Mouse (Mus musculus) Patski (cell line): Measurements from ENCODE around the gene Ddx1. TPM values are rescaled to one million over a fixed set of nuclear protein-coding genes. Genes with fewer than 3 reads are reported as not detected.
A peak's percentile ranks its signal among the peaks of the same experiment; 100 is the strongest.

Experiments
- ATAC-seq: fragments of 100-300 bp; one replicate; pipeline ENCODE4 v1.8.0; 2021
- CTCF ChIA-PET: fragments of 350-600 bp; sonication (Branson Sonifier 250); formaldehyde crosslinking; loops from one replicate; lab custom pipeline; 2022; ENCODE audit warnings: inconsistent platforms; lab: Charles Lee
- POLR2A ChIA-PET: fragments of 350-600 bp; sonication (Branson Sonifier 250); formaldehyde crosslinking; loops from one replicate; lab custom pipeline; 2022; ENCODE audit warnings: antibody characterized with exemption, inconsistent platforms; lab: Charles Lee
- DNase-seq: peaks from one replicate; pipeline ENCODE4 v3.0.0-alpha.2; 2011; ENCODE audit warnings: low read depth, low spot score
- H3K27me3 ChIP-seq: fragments of 371-371 bp; one replicate; pipeline ENCODE4 v1.5.1; 2021
- CTCF ChIP-seq: fragments of 100-300 bp; IDR thresholded peaks from one replicate; pipeline ENCODE4 v1.5.1; 2021
- in situ Hi-C: fragments of 300-500 bp; cut with MboI; formaldehyde crosslinking; loops from 3 replicates; pipeline ENCODE4 v1.11.1; 2018; ENCODE audit warnings: low pct_unique_long_range_greater_than_20kb, mixed read lengths
- polyA plus RNA-seq: library from polyadenylated mRNA; unstranded; gene quantifications from one replicate; pipeline ENCODE4 v1.2.3, GENCODE M21; 2021

Ddx1 gene
- polyA plus RNA-seq, 1 experiment from 2014 or later, result 165 TPM

GRCm38 (mm10) chr12:13242453-13242852, 6.6 kb downstream of the Ddx1 start:
- CTCF ChIA-PET, result interaction anchor here (0.7 kb wide), 1 partner anchor 11 kb away, joined by 3 read pairs; no protein-coding TSS in a partner anchor
- POLR2A ChIA-PET, result no interaction called here
- ATAC-seq (no peak), DNase-seq (no peak)
- H3K27me3 ChIP-seq, result no peaks in the 10 kb centered on the region
- TF ChIP-seq CTCF, result no peak
- in situ Hi-C loops, result loop anchor here (25.0 kb wide), 1 partner anchor 1930 kb away; no protein-coding TSS in a partner anchor

GRCm38 (mm10) chr12:13218101-13218514, 30.9 kb downstream of the Ddx1 start:
- POLR2A ChIA-PET, result no interaction called here
- DNase-seq (no peak), ATAC-seq (peak; percentile 7)
- CTCF ChIA-PET, result no interaction called here
- in situ Hi-C loops, result loop anchor here (5.0 to 25.0 kb wide), 6 partner anchors 243 to 1043 kb away; no protein-coding TSS in a partner anchor
- no peak for TF ChIP-seq CTCF
- H3K27me3 ChIP-seq, result no peaks in the 10 kb centered on the region

DNA sequence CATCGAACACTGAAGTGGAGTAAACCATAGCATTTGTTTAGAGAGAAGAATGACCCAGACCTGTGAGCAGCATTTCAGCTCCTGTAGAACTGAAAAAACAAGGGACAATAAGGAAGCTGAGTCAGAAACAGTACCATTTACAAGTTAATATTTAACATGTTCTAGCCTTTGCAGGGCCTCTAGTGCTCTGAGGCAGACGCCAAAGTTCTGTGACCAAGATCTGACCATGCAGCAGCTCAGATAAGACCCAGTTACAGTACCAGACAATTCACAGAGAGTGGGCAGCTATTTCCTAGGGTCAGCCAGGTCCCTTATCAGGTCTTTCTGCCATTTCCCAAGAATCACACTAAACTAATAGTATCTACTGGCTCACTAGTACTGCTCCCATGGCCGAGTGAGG, 31.4 kb downstream of the Ddx1 start:
- ChIA-PET POLR2A (no interaction called here), CTCF (interaction anchor here (0.8 to 1.1 kb wide), 2 partner anchors 9 to 275 kb away, joined by 3 read pairs; partner anchors contain the start of gene Mycn)
- in situ Hi-C loops, result loop anchor here (5.0 to 25.0 kb wide), 6 partner anchors 243 to 1043 kb away; no protein-coding TSS in a partner anchor
- H3K27me3 ChIP-seq, result no peaks in the 10 kb centered on the region
- peak; percentile 68 for ATAC-seq
- DNase-seq, result no peak
- TF ChIP-seq CTCF, result no peak

- DNase-seq (no peak), ATAC-seq (no peak)
- no peaks in the 10 kb centered on the region for H3K27me3 ChIP-seq
- POLR2A ChIA-PET, result no interaction called here
- CTCF ChIA-PET, result interaction anchor here (0.8 to 1.1 kb wide), 2 partner anchors 8 to 274 kb away, joined by 3 read pairs; partner anchors contain the start of gene Mycn
- in situ Hi-C loops, result loop anchor here (5.0 to 25.0 kb wide), 6 partner anchors 242 to 1042 kb away; no protein-coding TSS in a partner anchor
- TF ChIP-seq CTCF, result no peak
Measured at GRCm38 (mm10) chr12:13216501-13217103, 32.4 kb downstream of the Ddx1 start.

GRCm38 (mm10) chr12:13214345-13215278, 34.4 kb downstream of the Ddx1 start:
- ATAC-seq (peak; percentile 62), DNase-seq (peak; percentile 63)
- peak; percentile 99 for TF ChIP-seq CTCF
- in situ Hi-C loops, result loop anchor here (5.0 to 25.0 kb wide), 9 partner anchors 82 to 1040 kb away; partner anchors contain the start of gene Mycn
- POLR2A ChIA-PET, result interaction anchor here (0.7 kb wide), 1 partner anchor 129 kb away, joined by 3 read pairs; no protein-coding TSS in a partner anchor
- CTCF ChIA-PET, result interaction anchor here (1.0 to 2.9 kb wide), 4 partner anchors 273 to 794 kb away, joined by 3 to 11 read pairs (median 4); partner anchors contain the start of gene Mycn
- H3K27me3 ChIP-seq, result no peaks in the 10 kb centered on the region

GRCm38 (mm10) chr12:13211746-13212482, 37.1 kb downstream of the Ddx1 start:
- POLR2A ChIA-PET, result no interaction called here
- ATAC-seq (peak; percentile 18), DNase-seq (peak; percentile 68)
- no peak for TF ChIP-seq CTCF
- no peaks in the 10 kb centered on the region for H3K27me3 ChIP-seq
- in situ Hi-C loops, result loop anchor here (5.0 to 25.0 kb wide), 7 partner anchors 80 to 1037 kb away; partner anchors contain the start of gene Mycn
- CTCF ChIA-PET, result interaction anchor here (1.0 to 2.9 kb wide), 2 partner anchors 18 to 791 kb away, joined by 3 to 11 read pairs; no protein-coding TSS in a partner anchor

DNA sequence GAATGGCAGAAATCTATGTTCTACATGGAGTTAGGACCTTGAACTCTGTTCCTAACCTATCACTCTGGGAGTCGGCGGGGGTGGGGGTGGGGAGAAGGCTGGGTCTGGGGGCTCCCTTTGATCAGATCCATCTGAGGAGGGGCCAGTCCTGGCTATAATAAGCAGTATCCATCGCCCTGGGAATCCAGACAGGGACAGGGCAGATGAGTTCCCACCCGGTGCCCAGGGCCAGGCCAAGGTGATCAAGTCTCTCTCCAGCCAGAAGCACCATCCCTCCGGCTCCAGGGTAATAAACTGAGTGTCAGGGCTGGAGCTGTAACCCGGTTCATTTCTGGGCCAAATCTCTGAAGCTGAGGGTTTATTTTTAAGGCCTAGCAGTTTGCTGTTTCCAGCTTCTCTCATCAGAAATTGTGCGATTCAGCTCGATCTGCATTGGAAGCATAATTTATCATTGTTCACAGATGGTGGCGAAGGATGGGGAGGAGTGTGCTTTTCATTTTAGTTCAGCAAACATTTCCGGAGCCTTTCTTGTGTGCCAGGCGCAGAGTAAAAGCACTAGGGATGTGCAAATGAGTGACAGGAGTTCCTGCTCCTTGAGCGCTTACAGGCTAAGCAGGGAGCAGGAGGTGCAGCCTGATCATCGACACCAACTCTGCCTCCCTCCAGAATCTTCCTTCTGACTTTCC, 39.2 kb downstream of the Ddx1 start:
- TF ChIP-seq CTCF, result no peak
- ATAC-seq, result no peak
- no peaks in the 10 kb centered on the region for H3K27me3 ChIP-seq
- ChIA-PET POLR2A (no interaction called here), CTCF (no interaction called here)
- no peak for DNase-seq
- in situ Hi-C loops, result loop anchor here (5.0 to 25.0 kb wide), 7 partner anchors 78 to 1035 kb away; partner anchors contain the start of gene Mycn

DNA sequence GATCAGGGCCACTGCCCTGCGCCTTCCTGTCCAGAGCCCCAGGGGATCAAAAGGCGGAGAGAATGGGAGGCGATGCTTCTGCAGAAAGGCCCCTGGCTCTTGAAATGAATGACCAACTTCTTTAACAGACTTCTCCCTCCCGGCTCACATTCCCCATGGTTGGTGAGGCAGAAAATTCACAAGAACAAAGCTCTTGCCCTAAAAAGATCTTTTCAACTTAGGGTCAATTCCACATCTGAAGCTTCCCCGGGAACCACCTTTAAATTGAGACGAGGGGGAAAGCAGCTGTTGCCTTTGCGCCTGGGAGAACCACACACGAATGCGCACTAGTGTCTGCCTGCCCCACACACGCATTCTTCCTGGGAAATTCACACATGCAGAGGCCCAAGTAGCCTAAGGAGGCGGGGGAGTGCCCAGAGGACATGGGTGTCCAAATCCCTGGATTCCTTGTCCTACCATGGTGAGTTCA, 40.0 kb downstream of the Ddx1 start:
- no peak for TF ChIP-seq CTCF
- DNase-seq, result peak; percentile 68
- ATAC-seq, result peak; percentile 73
- ChIA-PET POLR2A (interaction anchor here (0.5 kb wide), 1 partner anchor 38 kb away, joined by 5 read pairs; no protein-coding TSS in a partner anchor), CTCF (interaction anchor here (1.3 to 1.5 kb wide), 2 partner anchors 8 to 94 kb away, joined by 3 to 4 read pairs; no protein-coding TSS in a partner anchor)
- H3K27me3 ChIP-seq, result no peaks in the 10 kb centered on the region
- in situ Hi-C loops, result loop anchor here (25.0 kb wide), 1 partner anchor 447 kb away; no protein-coding TSS in a partner anchor

DNA sequence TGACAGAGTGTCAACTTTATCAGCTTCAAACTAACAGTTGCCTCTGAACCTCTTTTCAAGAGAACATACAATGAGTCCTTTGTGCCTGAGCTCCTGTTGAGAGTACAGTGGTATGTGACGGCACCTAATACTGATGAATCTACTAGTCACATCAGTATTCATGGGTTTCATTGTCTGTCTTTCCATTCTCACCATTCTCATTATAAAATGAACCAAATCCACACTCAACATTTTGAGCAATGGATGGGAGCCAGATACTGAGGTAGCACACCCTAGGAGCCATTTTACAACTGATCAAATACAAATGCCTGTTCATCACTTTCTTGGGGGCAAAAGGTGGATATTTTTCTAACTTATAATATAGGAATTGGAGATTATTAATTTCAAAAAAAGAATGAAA, 40.5 kb downstream of the Ddx1 start:
- no peak for TF ChIP-seq CTCF
- ATAC-seq (no peak), DNase-seq (no peak)
- in situ Hi-C loops, result loop anchor here (25.0 kb wide), 1 partner anchor 446 kb away; no protein-coding TSS in a partner anchor
- ChIA-PET POLR2A (no interaction called here), CTCF (interaction anchor here (0.8 to 1.5 kb wide), 3 partner anchors 9 to 93 kb away, joined by 3 to 4 read pairs (median 3); no protein-coding TSS in a partner anchor)
- H3K27me3 ChIP-seq, result no peaks in the 10 kb centered on the region
